12 mouse cellular contexts compared by ENCODE assay signal in genomic region chr1:161767101-161767524, GRCm38 (mm10). TPM values are rescaled to one million over a fixed set of nuclear protein-coding genes. Genes with fewer than 3 reads are reported as not detected.
DNase-seq lines count a peak whose midpoint lies in the region; ATAC-seq and TF ChIP-seq lines count a peak whose summit lies in the region.
"Had no signal": no experiment of that assay in that cellular context is flagged by ENCODE, and none has a peak within 500 bp of the region (broad histone marks: within the 10 kb centered on the region; RNA-seq: fewer than 3 reads in every experiment).

No protein-coding gene starts in this region.

- H3K9ac ChIP-seq in heart, postnatal 0 days (replicated peaks; ENCODE audit: low read depth, low read length), result no peak overlapping the region
- 0 out of 2 replicates have a peak overlapping the region, but pooled peaks have one; percentile 20 for H3K9ac ChIP-seq in liver, embryonic 11.5 days (ENCODE audit: low read depth, low read length)
- H3K9ac ChIP-seq: forebrain, postnatal 0 days had no signal

- no peak for TF ChIP-seq EP300 in heart, postnatal 0 days (IDR thresholded peaks at IDR 0.05; ENCODE audit: low read depth)

- no peak for TF ChIP-seq CTCF in heart, postnatal 0 days (IDR thresholded peaks at IDR 0.05; ENCODE audit: low read depth)

- 30% methylated on average over 12 of the region's 12 CpGs for WGBS in heart, postnatal 0 days
- WGBS in heart, embryonic 10.5 days, result 54% methylated on average over 12 of the region's 12 CpGs
- WGBS in liver, embryonic 11.5 days, result 24% methylated on average over 12 of the region's 12 CpGs

- DNase-seq in heart, postnatal 0 days (ENCODE audit: low spot score), result peak; percentile 21
- DNase-seq in heart, embryonic 10.5 days (ENCODE audit: low spot score), result no peak
- DNase-seq in T-cell, adult 2 months (ENCODE audit: low spot score), result peak; percentile 79
- DNase-seq in liver, embryonic 11.5 days (ENCODE audit: low spot score), result no peak
- DNase-seq in splenic B cell, adult 2 months (ENCODE audit: low read depth, low spot score), result peak; percentile 84
- no peak for DNase-seq in ovary, postnatal 10 days (ENCODE audit: low spot score)
- no peak for DNase-seq in kidney, postnatal 36 days
- DNase-seq in layer of hippocampus, adult 11-12 months (ENCODE audit: low spot score), result no peak
- DNase-seq: cerebellum, adult 11 months; forebrain, postnatal 0 days had no signal

- H3K4me3 ChIP-seq in heart, postnatal 0 days (ENCODE audit: low read depth, low read length), result peak overlapping the region; percentile 28; the same call in 1 of the 2 replicates
- H3K4me3 ChIP-seq in heart, embryonic 10.5 days, result no peak overlapping the region
- peak overlapping the region; percentile 32 for H3K4me3 ChIP-seq in liver, embryonic 11.5 days (ENCODE audit: low read depth, low read length)

- H3K27me3 ChIP-seq in heart, postnatal 0 days (ENCODE audit: control insufficient read depth, insufficient read depth, low read length), result no peaks in the 10 kb centered on the region
- H3K27me3 ChIP-seq in heart, embryonic 10.5 days (ENCODE audit: insufficient read depth, poor library complexity, severe bottlenecking), result no peaks in the 10 kb centered on the region
- H3K27me3 ChIP-seq in liver, embryonic 11.5 days (replicated peaks; ENCODE audit: control insufficient read depth, insufficient read depth, low read length), result no peaks in the 10 kb centered on the region
- no peaks in the 10 kb centered on the region for H3K27me3 ChIP-seq in splenic B cell, adult 2 months (ENCODE audit: control insufficient read depth, insufficient read depth, low read length, poor library complexity, severe bottlenecking)

- H3K4me1 ChIP-seq in heart, postnatal 0 days (ENCODE audit: control insufficient read depth, insufficient read depth), result no peaks in the 10 kb centered on the region
- H3K4me1 ChIP-seq in heart, embryonic 10.5 days, result no peaks in the 10 kb centered on the region
- peaks cover 3% of the 10 kb centered on the region; the same call in 1 of the 2 replicates for H3K4me1 ChIP-seq in liver, embryonic 11.5 days (replicated peaks; ENCODE audit: control insufficient read depth, insufficient read depth, low read length)

- H3K9me3 ChIP-seq in heart, postnatal 0 days (replicated peaks; ENCODE audit: control insufficient read depth, low read length), result no peaks in the 10 kb centered on the region
- H3K9me3 ChIP-seq in heart, embryonic 10.5 days, result no peaks in the 10 kb centered on the region
- no peaks in the 10 kb centered on the region for H3K9me3 ChIP-seq in liver, embryonic 11.5 days (ENCODE audit: control insufficient read depth, low read length)

- ATAC-seq in heart, postnatal 0 days (ENCODE audit: insufficient read depth, low read depth), result no peak
- peak; percentile 58 for ATAC-seq in liver, embryonic 11.5 days (replicated peaks; ENCODE audit: low FRiP score)
- ATAC-seq: forebrain, postnatal 0 days; Patski had no signal

- H3K27ac ChIP-seq in heart, postnatal 0 days (ENCODE audit: low read depth), result no peak overlapping the region
- H3K27ac ChIP-seq in heart, embryonic 10.5 days, result no peak overlapping the region
- H3K27ac ChIP-seq in liver, embryonic 11.5 days (ENCODE audit: low read depth, low read length), result no peak overlapping the region

- no peaks in the 10 kb centered on the region for H3K36me3 ChIP-seq in heart, postnatal 0 days (replicated peaks; ENCODE audit: control insufficient read depth, insufficient read depth, low read length)
- H3K36me3 ChIP-seq in heart, embryonic 10.5 days, result no peaks in the 10 kb centered on the region
- no peaks in the 10 kb centered on the region for H3K36me3 ChIP-seq in liver, embryonic 11.5 days (ENCODE audit: control insufficient read depth, insufficient read depth, low read length)
- H3K36me3 ChIP-seq in splenic B cell, adult 2 months (ENCODE audit: control insufficient read depth, insufficient read depth, low read length, poor library complexity, severe bottlenecking), result no peaks in the 10 kb centered on the region

- H3K4me2 ChIP-seq in heart, postnatal 0 days (ENCODE audit: low read depth, low read length), result peak overlapping the region; percentile 52
- peak overlapping the region; percentile 64 for H3K4me2 ChIP-seq in liver, embryonic 11.5 days

RNA-seq across cellular contexts. Expression of gene Fasl, which starts 21.2 kb away (rescaled TPM):
- not detected in 2 replicates for total RNA-seq in heart, postnatal 0 days (2014; rRNA removed; ENCODE audit: low replicate concordance)
- polyA plus RNA-seq in heart, postnatal 0 days (2015; fragmentation: Nextera tagmentation; extraction: Ambion mirVana), result not detected in 2 replicates
- not detected in 2 replicates for polyA plus RNA-seq in heart, embryonic 10.5 days (2016; fragmentation: Nextera tagmentation; extraction: Ambion mirVana)
- not detected in 2 replicates for polyA plus RNA-seq in liver, embryonic 11.5 days (2014; fragmentation: Nextera tagmentation; extraction: Ambion mirVana)
- polyA plus RNA-seq: forebrain, postnatal 0 days; neural tube, embryonic 11.5 days; Patski had no signal

Comparison
In these comparisons a context has a peak if more than half of its experiments do, and no peak if none do; other contexts are left out.
1. DNase-seq: peak in heart, postnatal 0 days (single experiment), T-cell, adult 2 months (single experiment) and splenic B cell, adult 2 months (single experiment); none in heart, embryonic 10.5 days (single experiment), liver, embryonic 11.5 days (single experiment), ovary, postnatal 10 days (single experiment), kidney, postnatal 36 days (0 of 2) and layer of hippocampus, adult 11-12 months (single experiment).